Mouse (Mus musculus): ENCODE data around the gene Entr1. TPM values are rescaled to one million over a fixed set of nuclear protein-coding genes. Genes with fewer than 3 reads are reported as not detected.

Gene Entr1
- polyA plus RNA-seq, 1 experiment from 2014 or later, result 116 TPM

- Histone ChIP-seq H3K36me3 (ENCODE audit: insufficient read depth) (peaks cover 57% of the 10 kb centered on the region), H3K27me3 (ENCODE audit: insufficient read depth, low read length) (no peaks in the 10 kb centered on the region), H3K27ac (ENCODE audit: low read depth) (no peak overlapping the region), H3K9me3 (ENCODE audit: low read depth, low read length) (no peaks in the 10 kb centered on the region), H3K9ac (no peak overlapping the region), H3K4me3 (ENCODE audit: low read depth, low read length) (no peak overlapping the region), H3K4me1 (ENCODE audit: insufficient read depth) (peaks cover 19% of the 10 kb centered on the region), H3K4me2 (no peak overlapping the region)
- DNase-seq, result no peak
- no peak for ATAC-seq (ENCODE audit: insufficient read depth)
- TF ChIP-seq CTCF (IDR thresholded peaks at IDR 0.05; ENCODE audit: low read depth), result no peak
- 69% methylated on average over 8 of the region's 8 CpGs for WGBS
Observed at GRCm38 (mm10) chr2:26403306-26403705, 14.2 kb upstream of the Entr1 start.

DNA sequence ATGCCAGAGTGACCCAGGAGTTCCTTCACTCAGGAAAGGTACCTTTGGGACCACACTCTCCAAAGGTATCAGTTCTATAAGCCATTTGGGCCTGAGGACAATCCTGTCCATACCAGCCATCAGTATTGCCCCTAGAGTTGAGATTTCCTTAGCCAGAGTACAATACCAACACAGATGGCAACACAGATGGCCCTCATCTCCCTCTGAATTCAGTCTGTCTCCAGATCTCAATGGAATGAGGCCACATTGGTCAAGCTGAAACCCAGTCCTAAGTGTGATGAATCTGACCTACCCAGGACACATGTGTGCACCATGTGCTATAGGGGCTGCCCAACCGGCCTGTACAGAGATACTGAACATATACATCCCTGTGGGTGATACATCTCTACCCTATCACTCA, 13.1 kb upstream of the Entr1 start:
- 81% methylated on average over 1 of the region's 1 CpGs for WGBS
- no peak overlapping the region for H3K4me3 ChIP-seq (ENCODE audit: low read depth, low read length)
- H3K36me3 ChIP-seq (ENCODE audit: insufficient read depth), result peaks cover 68% of the 10 kb centered on the region
- peaks cover 9% of the 10 kb centered on the region for H3K4me1 ChIP-seq (ENCODE audit: insufficient read depth)
- no peak for DNase-seq
- no peak overlapping the region for H3K9ac ChIP-seq
- no peak overlapping the region for H3K4me2 ChIP-seq
- no peak for ATAC-seq (ENCODE audit: insufficient read depth)
- H3K9me3 ChIP-seq (ENCODE audit: low read depth, low read length), result no peaks in the 10 kb centered on the region
- H3K27ac ChIP-seq (ENCODE audit: low read depth), result no peak overlapping the region
- H3K27me3 ChIP-seq (ENCODE audit: insufficient read depth, low read length), result no peaks in the 10 kb centered on the region
- TF ChIP-seq CTCF (IDR thresholded peaks at IDR 0.05; ENCODE audit: low read depth), result no peak

- 78% methylated on average over 4 of the region's 4 CpGs for WGBS
- no peak overlapping the region for H3K4me2 ChIP-seq
- no peak for TF ChIP-seq CTCF (IDR thresholded peaks at IDR 0.05; ENCODE audit: low read depth)
Observed at GRCm38 (mm10) chr2:26401023-26401422, 11.9 kb upstream of the Entr1 start.

GRCm38 (mm10) chr2:26400296-26400695, 11.2 kb upstream of the Entr1 start:
- H3K9ac ChIP-seq, result no peak overlapping the region
- ATAC-seq (ENCODE audit: insufficient read depth) (no peak), DNase-seq (no peak)
- H3K4me3 ChIP-seq (ENCODE audit: low read depth, low read length), result no peak overlapping the region
- no peak overlapping the region for H3K4me2 ChIP-seq
- TF ChIP-seq CTCF (IDR thresholded peaks at IDR 0.05; ENCODE audit: low read depth), result no peak
- H3K4me1 ChIP-seq (ENCODE audit: insufficient read depth), result no peaks in the 10 kb centered on the region
- H3K27ac ChIP-seq (ENCODE audit: low read depth), result no peak overlapping the region
- 76% methylated on average over 5 of the region's 5 CpGs for WGBS
- no peaks in the 10 kb centered on the region for H3K9me3 ChIP-seq (ENCODE audit: low read depth, low read length)
- peaks cover 80% of the 10 kb centered on the region for H3K36me3 ChIP-seq (ENCODE audit: insufficient read depth)
- no peaks in the 10 kb centered on the region for H3K27me3 ChIP-seq (ENCODE audit: insufficient read depth, low read length)

More at GRCm38 (mm10) chr2:26401023-26401422, 11.9 kb upstream of the Entr1 start:
- Histone ChIP-seq H3K9ac (no peak overlapping the region), H3K9me3 (ENCODE audit: low read depth, low read length) (no peaks in the 10 kb centered on the region), H3K27me3 (ENCODE audit: insufficient read depth, low read length) (no peaks in the 10 kb centered on the region), H3K27ac (ENCODE audit: low read depth) (no peak overlapping the region), H3K36me3 (ENCODE audit: insufficient read depth) (peaks cover 72% of the 10 kb centered on the region), H3K4me1 (ENCODE audit: insufficient read depth) (no peaks in the 10 kb centered on the region), H3K4me3 (ENCODE audit: low read depth, low read length) (no peak overlapping the region)
- ATAC-seq (ENCODE audit: insufficient read depth) (no peak), DNase-seq (no peak)

DNA sequence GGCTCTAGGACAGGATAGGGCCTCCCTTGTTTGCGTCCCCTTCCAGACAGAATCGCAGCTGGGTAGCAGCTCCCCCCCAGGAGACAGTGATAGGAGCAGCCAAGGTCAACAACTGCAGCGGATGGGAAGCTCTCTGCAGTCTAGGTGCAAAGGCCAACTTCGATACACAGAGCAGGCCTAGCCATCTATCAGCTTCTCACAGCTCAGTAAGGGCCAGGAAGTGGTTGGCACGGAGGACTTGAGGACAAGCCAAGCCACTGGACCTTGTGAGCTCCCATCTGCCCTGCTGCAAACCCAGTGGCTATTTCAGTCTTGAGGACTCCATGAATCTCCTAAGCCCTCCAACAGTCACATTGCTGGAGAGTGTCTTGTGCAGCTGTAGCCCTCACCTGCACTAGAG, 10.5 kb upstream of the Entr1 start:
- H3K9ac ChIP-seq, result no peak overlapping the region
- no peaks in the 10 kb centered on the region for H3K27me3 ChIP-seq (ENCODE audit: insufficient read depth, low read length)
- no peaks in the 10 kb centered on the region for H3K9me3 ChIP-seq (ENCODE audit: low read depth, low read length)
- ATAC-seq (ENCODE audit: insufficient read depth), result no peak
- H3K27ac ChIP-seq (ENCODE audit: low read depth), result no peak overlapping the region
- H3K36me3 ChIP-seq (ENCODE audit: insufficient read depth), result peaks cover 86% of the 10 kb centered on the region
- no peak overlapping the region for H3K4me2 ChIP-seq
- TF ChIP-seq CTCF (IDR thresholded peaks at IDR 0.05; ENCODE audit: low read depth), result no peak
- H3K4me1 ChIP-seq (ENCODE audit: insufficient read depth), result no peaks in the 10 kb centered on the region
- WGBS, result 68% methylated on average over 5 of the region's 5 CpGs
- DNase-seq, result no peak
- H3K4me3 ChIP-seq (ENCODE audit: low read depth, low read length), result no peak overlapping the region

DNA sequence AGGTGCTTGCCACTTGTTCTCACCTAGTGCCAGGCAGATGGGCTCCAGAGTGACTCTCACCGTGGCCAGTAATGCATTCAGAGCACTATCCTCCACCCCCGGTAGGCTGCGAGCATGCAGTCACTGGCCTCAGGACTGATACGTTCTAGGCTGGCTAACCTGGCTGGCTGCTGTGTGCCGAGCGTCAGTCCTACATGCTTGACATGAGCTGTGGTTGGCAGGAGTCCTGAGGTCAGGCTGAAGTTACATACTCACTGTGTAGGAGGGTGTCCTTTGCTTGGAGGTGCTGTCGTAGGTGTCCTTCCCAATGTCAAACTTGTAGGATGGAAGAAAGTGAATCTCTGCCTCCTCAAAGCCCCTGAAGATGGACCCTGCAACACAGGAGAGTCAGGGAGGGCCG, 9.9 kb upstream of the Entr1 start:
- Histone ChIP-seq H3K4me2 (no peak overlapping the region), H3K9me3 (ENCODE audit: low read depth, low read length) (no peaks in the 10 kb centered on the region), H3K4me1 (ENCODE audit: insufficient read depth) (no peaks in the 10 kb centered on the region), H3K9ac (no peak overlapping the region), H3K27ac (ENCODE audit: low read depth) (no peak overlapping the region), H3K4me3 (ENCODE audit: low read depth, low read length) (no peak overlapping the region), H3K27me3 (ENCODE audit: insufficient read depth, low read length) (no peaks in the 10 kb centered on the region), H3K36me3 (ENCODE audit: insufficient read depth) (peaks cover 93% of the 10 kb centered on the region)
- TF ChIP-seq CTCF (IDR thresholded peaks at IDR 0.05; ENCODE audit: low read depth), result no peak
- ATAC-seq (ENCODE audit: insufficient read depth) (no peak), DNase-seq (no peak)
- 85% methylated on average over 8 of the region's 8 CpGs for WGBS

DNA sequence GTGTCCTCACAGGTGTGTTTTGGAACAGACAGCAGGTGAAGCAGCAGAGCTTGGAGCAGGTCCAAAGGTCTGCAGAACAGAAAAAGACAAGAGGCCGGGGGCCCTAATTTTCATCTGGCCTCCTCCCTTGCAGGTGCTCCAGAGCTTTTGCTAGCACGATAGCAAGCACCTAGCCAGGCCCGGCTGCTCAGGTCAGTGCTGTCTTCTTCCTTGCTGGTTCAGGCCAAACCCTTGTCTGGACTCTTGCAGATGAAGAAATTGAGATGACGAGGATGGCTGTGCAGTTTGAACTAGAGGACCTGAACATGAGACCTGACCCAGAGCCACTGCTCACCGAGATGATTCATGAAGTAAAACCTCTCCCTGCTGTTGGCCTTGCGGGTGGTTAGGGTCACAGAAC, 2.5 kb upstream of the Entr1 start:
- H3K9me3 ChIP-seq (ENCODE audit: low read depth, low read length), result no peaks in the 10 kb centered on the region
- ATAC-seq (ENCODE audit: insufficient read depth) (no peak), DNase-seq (no peak)
- H3K4me2 ChIP-seq, result no peak overlapping the region
- H3K4me3 ChIP-seq (ENCODE audit: low read depth, low read length), result no peak overlapping the region
- H3K9ac ChIP-seq, result no peak overlapping the region
- 91% methylated on average over 6 of the region's 6 CpGs for WGBS
- no peak overlapping the region for H3K27ac ChIP-seq (ENCODE audit: low read depth)
- no peak for TF ChIP-seq CTCF (IDR thresholded peaks at IDR 0.05; ENCODE audit: low read depth)
- peaks cover 73% of the 10 kb centered on the region for H3K36me3 ChIP-seq (ENCODE audit: insufficient read depth)
- H3K27me3 ChIP-seq (ENCODE audit: insufficient read depth, low read length), result no peaks in the 10 kb centered on the region
- H3K4me1 ChIP-seq (ENCODE audit: insufficient read depth), result peaks cover 5% of the 10 kb centered on the region; the same call in 1 of the 2 replicates

- Histone ChIP-seq H3K36me3 (ENCODE audit: insufficient read depth) (peaks cover 73% of the 10 kb centered on the region), H3K4me2 (no peak overlapping the region), H3K9me3 (ENCODE audit: low read depth, low read length) (no peaks in the 10 kb centered on the region), H3K27ac (ENCODE audit: low read depth) (no peak overlapping the region), H3K4me1 (ENCODE audit: insufficient read depth) (peaks cover 5% of the 10 kb centered on the region; the same call in 1 of the 2 replicates), H3K27me3 (ENCODE audit: insufficient read depth, low read length) (no peaks in the 10 kb centered on the region), H3K4me3 (ENCODE audit: low read depth, low read length) (peak overlapping the region; percentile 98; the same call in 1 of the 2 replicates), H3K9ac (no peak overlapping the region)
- ATAC-seq (ENCODE audit: insufficient read depth), result no peak
- TF ChIP-seq CTCF (IDR thresholded peaks at IDR 0.05; ENCODE audit: low read depth), result no peak
- 82% methylated on average over 3 of the region's 3 CpGs for WGBS
- DNase-seq, result no peak
Observed at GRCm38 (mm10) chr2:26390954-26391353, 1.8 kb upstream of the Entr1 start.
